Mouse (Mus musculus): ENCODE results near the gene Col25a1.

DNA sequence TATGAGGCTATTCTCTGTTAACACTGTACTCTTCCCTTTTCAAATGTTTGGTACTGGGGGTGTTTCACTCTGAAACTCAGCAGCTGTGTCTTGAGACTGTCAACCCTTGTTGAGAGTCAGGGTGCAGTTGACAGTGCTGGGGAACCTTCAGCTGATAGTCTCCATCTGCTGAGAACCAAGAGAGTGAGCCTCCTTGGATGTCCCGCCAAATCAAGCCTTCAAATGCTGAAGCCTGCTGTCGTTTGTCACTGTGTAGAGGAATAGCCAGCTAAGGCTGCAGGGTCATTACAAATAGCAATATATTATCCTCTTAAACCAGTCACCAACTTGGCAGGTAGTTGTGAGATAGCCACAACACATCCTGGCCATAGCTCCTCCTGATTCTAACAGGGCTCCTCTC, 129.0 kb downstream of the Col25a1 start:
- no peak for TF ChIP-seq POLR2A (IDR thresholded peaks at IDR 0.05; ENCODE audit: insufficient read length, low read depth)
- no peak for TF ChIP-seq CEBPB (IDR thresholded peaks at IDR 0.05; ENCODE audit: insufficient read depth, poor library complexity, severe bottlenecking)
- TF ChIP-seq MAX (IDR thresholded peaks at IDR 0.05; ENCODE audit: low read depth): no peak
- no peak for TF ChIP-seq TCF12 (IDR thresholded peaks at IDR 0.05; ENCODE audit: insufficient read depth, poor library complexity, severe bottlenecking)
- no peak for TF ChIP-seq POLR2AphosphoS2 (IDR thresholded peaks at IDR 0.05; ENCODE audit: insufficient read length, low read depth)
- TF ChIP-seq TCF3 (IDR thresholded peaks at IDR 0.05; ENCODE audit: insufficient read length, low read depth): no peak
